Comparison of ENCODE assay signal across 17 mouse cellular contexts in genomic region chr19:32296863-32297262, GRCm38 (mm10).
"Had no signal": no experiment of that assay in that cellular context is flagged by ENCODE, and none has a peak within 500 bp of the region (broad histone marks: within the 10 kb centered on the region; RNA-seq: fewer than 3 reads in every experiment).

No protein-coding gene starts in this region.

- ATAC-seq: liver, postnatal 0 days; lung, postnatal 0 days; midbrain, embryonic 13.5 days had no signal

- DNase-seq: liver, postnatal 0 days; lung, adult 2 months; lung, postnatal 14 days; right cerebral cortex, postnatal 14 days; thymus, adult 2 months; thymus, postnatal 25 days; thymus, postnatal 4 days had no signal

- H3K36me3 ChIP-seq: lung, embryonic 15.5 days; midbrain, embryonic 13.5 days; midbrain, embryonic 15.5 days; neural tube, embryonic 12.5 days; stomach, embryonic 15.5 days had no signal

- H3K4me3 ChIP-seq: lung, embryonic 15.5 days; midbrain, embryonic 13.5 days; midbrain, embryonic 15.5 days; neural tube, embryonic 12.5 days; stomach, embryonic 15.5 days had no signal

- H3K4me1 ChIP-seq: neural tube, embryonic 12.5 days had no signal

- H3K9me3 ChIP-seq: lung, embryonic 15.5 days; megakaryocyte, embryonic 14.5 days; midbrain, embryonic 13.5 days; midbrain, embryonic 15.5 days; neural tube, embryonic 12.5 days; stomach, embryonic 15.5 days had no signal

- H3K27me3 ChIP-seq: lung, embryonic 15.5 days; megakaryocyte, embryonic 14.5 days; midbrain, embryonic 13.5 days; midbrain, embryonic 15.5 days; neural tube, embryonic 12.5 days; stomach, embryonic 15.5 days had no signal

- H3K4me2 ChIP-seq: lung, embryonic 15.5 days; midbrain, embryonic 11.5 days; midbrain, embryonic 13.5 days; midbrain, embryonic 15.5 days; neural tube, embryonic 12.5 days; stomach, embryonic 15.5 days had no signal

- H3K27ac ChIP-seq: lung, embryonic 15.5 days; macrophage; midbrain, embryonic 13.5 days; midbrain, embryonic 15.5 days; neural tube, embryonic 12.5 days; stomach, embryonic 15.5 days; stomach, postnatal 0 days had no signal

- H3K9ac ChIP-seq: liver, postnatal 0 days; lung, embryonic 15.5 days; midbrain, embryonic 13.5 days; midbrain, embryonic 15.5 days; neural tube, embryonic 12.5 days; stomach, embryonic 15.5 days had no signal
